Mouse (Mus musculus) adrenal gland, adult 8-10 months (tissue): ENCODE results near the gene Vps72. TPM values are rescaled to one million over a fixed set of nuclear protein-coding genes. Genes with fewer than 3 reads are reported as not detected.
"Not testable (repeated sequence)": the region's sequence is repeated elsewhere in the genome, so short reads cannot be mapped to it uniquely, and the experiment has no call there.

Experiments
- DNase-seq: peaks from one replicate; pipeline ENCODE4 v3.0.0; 2022
- total RNA-seq, 4 experiments: library from RNA; stranded (reverse); gene quantifications; 2 replicates each; pipeline ENCODE4 v1.2.4; 2022

The Vps72 gene
- total RNA-seq, result 10 to 100 TPM; 54.8 to 72.9 (median 63.4) TPM

GRCm38 (mm10) chr3:95110911-95111726, at the start of gene Vps72:
TSS of gene Vps72 (plus strand) at chr3:95111022.
- DNase-seq, result peak; percentile 87

- no peak for DNase-seq
These were observed 47.1 kb upstream of the Vps72 start for GRCm38 (mm10) chr3:95063741-95064140.

GRCm38 (mm10) chr3:95065553-95065952, 45.3 kb upstream of the Vps72 start:
- DNase-seq, result no peak

DNA sequence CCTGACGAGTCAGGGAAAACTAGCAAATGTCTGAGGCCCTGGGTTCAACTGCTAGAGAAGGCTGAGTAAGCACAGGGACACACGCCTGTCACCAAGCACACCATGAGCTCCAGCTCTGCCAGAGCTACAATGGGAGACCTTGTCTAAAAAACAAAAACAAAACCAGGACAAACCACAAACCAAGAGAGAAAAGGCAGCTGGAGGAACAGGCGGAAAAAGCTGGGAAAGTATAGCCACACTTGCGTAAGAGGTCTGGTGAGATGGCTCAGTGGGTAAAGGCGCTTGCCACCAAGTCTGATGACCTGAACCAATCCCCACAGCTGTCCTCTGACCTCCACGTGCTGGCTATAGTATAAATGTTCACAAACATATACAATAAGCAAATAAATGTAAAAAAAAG, 44.7 kb upstream of the Vps72 start:
- DNase-seq, result no peak

GRCm38 (mm10) chr3:95066570-95066969, 44.3 kb upstream of the Vps72 start:
- DNase-seq, result peak; percentile 77

DNA sequence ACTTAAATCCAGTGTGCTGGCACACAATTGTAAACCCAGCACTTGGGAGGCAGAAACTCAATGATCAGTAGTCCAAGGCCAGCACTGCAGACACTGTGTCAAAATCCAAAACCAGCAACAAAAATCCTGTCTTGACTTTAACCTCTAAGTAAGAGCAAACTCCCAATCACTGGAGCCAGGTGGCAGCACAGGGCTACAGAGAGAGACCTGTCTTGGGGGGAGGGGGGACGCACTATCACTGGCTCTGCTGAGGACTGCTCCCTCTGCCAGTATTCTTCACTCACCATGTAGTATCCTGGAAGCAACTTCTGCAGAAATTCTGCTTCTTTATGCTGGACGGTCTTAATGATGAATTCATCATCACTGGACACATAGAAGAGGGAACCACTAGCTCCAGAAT, 39.2 kb upstream of the Vps72 start:
- no peak for DNase-seq

- DNase-seq, result no peak
These were observed 22.8 kb upstream of the Vps72 start for GRCm38 (mm10) chr3:95088071-95088470.

- DNase-seq, result no peak
These were observed 10.0 kb upstream of the Vps72 start for GRCm38 (mm10) chr3:95100854-95101253.

DNA sequence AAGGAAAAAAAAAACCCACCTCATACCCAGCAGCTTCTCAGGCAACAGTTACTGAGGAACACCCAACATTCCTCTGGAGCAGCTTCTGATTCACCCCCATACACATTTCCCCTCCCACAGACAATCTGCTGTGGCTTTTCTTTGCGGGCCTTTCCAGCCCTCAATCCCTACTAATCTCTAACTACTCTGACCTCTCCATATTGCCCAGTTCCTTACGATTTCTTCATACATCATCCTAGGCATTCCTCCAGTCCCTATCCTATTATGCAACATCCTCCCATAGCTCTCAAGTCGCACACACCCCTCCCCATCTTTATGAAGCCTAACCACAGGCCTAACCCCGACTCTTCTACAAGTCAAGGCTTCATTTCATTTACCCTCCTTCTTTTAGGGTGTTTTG, 5.7 kb upstream of the Vps72 start:
- no peak for DNase-seq

- DNase-seq, result no peak
These were observed 5.1 kb upstream of the Vps72 start for GRCm38 (mm10) chr3:95105586-95106337.

DNA sequence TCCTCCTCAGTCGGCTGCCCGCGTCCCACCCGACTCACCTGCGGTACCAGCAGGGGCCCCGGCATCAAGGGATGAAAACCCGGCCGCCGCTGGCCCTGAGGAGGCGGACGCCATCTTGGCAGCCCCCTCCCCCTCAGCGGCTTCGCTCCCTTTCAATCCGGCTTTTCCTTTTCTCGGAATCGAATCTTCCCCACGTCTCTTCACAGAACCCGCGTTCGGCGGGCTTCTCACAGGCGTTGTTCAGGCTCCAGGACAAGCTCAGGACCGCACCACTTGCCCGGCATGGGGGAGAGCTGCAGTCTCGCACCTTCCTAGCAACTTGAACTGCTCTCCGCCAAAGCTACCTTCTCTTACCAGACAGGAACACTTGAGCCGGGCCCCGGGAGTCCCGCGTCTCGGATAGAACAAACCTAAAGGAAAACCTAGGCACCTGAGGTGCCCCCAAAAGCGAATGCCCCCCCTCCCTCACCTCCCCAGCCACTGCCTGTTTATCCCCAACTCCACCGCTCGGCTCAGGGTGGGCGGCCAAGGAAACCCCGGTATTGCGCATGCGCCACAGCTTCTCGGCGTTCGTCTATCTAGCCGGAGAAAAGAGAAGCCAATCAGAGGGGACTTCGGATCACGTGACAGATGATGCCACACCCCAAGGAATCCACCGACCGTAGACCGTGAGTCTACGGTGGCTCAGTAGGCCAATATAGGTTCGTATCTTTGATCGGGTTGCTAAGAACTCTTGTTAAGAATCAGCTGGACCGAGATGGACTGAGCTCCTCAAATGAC, 4.3 kb upstream of the Vps72 start, which contains the start of gene Pip5k1a:
Gene Pip5k1a (minus strand): TSS at position 593 of the 780 bp plus-strand sequence.
- DNase-seq, result peak; percentile 96

GRCm38 (mm10) chr3:95107308-95107707, 3.5 kb upstream of the Vps72 start:
- DNase-seq, result not testable (repeated sequence)

DNA sequence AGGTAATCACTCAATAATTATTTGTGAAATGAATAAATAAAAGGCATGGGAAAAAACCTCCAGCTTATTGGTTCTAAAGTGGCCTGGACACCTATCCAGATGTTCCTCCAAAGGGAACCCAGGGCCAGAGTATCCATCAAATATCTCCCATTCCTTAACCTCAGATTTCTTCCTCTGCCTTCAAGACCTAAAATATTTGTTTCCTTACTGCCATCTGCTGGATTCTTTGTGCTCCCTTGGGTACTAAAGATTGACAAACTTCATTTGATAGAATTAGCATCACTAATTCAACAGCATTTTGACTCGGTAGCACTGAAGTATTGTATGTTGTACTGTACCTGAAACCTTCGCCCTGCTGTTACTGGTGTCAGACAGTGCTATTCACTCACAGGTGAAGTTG, 2.9 kb upstream of the Vps72 start:
- DNase-seq, result no peak

- no peak for DNase-seq
These were observed 1.9 kb downstream of the Vps72 start for GRCm38 (mm10) chr3:95112760-95113159.

GRCm38 (mm10) chr3:95117751-95118150, 6.9 kb downstream of the Vps72 start:
- DNase-seq, result no peak

- DNase-seq, result no peak
These were observed 10.8 kb downstream of the Vps72 start for GRCm38 (mm10) chr3:95121580-95121979.

GRCm38 (mm10) chr3:95124246-95124645, 13.4 kb downstream of the Vps72 start, which contains the start of gene Tmod4:
TSS of gene Tmod4 (plus strand) at chr3:95124476.
- no peak for DNase-seq

- no peak for DNase-seq
These were observed 14.2 kb downstream of the Vps72 start for GRCm38 (mm10) chr3:95124972-95125371.

DNA sequence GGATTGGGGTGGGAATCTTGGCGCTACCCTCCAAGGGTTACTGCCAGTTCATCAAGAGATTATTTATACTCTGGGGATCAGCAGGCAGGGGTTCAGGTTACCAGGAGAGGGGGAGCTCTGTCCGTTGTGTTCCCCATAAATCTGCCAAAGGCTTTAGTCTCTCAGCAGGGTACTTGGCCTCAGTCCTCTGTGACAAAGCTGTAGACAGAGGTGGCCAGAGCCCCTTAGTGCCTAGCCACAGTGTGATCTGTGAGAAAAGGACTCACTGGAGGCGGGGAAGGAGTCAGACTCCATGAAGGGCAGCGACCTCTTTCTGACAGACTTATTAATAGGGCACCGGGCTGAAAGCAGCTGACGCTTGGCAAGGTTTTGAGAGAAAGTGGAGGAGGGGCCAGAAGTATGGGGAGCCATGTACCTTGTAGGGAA, 18.4 kb downstream of the Vps72 start:
- no peak for DNase-seq

GRCm38 (mm10) chr3:95130081-95130480, 19.3 kb downstream of the Vps72 start:
- DNase-seq, result no peak

DNA sequence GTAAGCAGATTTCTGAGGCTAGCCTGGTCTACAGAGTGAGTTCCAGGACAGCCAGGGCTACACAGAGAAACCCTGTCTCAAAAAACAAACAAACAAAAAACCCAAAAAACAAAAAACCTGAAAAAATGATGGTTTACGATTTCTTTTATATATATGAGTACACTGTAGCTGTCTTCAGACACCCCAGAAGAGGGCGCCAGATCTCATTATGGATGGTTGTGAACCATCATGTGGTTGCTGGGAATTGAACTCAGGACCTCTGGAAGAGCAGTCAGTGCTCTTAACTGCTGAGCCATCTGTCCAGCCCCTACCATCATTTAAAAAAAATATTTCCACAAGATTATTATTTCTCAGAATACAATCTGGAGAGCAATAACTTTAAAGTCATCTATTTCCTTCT, 21.6 kb downstream of the Vps72 start:
- not testable (repeated sequence) for DNase-seq

DNA sequence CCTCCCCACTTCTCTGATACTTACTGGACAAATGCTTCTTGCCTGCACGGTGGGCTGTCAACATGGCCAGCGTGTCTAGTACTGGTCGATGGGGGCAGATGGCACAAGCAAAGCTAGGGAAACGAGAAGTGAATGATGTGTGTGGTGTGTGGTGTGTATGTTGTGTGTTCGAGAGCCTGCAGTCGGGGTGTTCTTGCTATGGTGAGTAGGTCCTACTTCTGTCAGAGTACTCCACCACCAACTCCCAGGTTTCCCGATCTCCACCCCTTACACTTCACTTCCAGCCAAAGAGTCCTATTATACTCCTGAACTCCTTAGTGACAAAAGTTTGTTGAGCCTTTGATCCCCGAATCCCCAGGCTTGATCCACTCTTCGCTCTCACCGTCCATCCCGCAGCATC, 22.4 kb downstream of the Vps72 start:
- DNase-seq, result no peak

DNA sequence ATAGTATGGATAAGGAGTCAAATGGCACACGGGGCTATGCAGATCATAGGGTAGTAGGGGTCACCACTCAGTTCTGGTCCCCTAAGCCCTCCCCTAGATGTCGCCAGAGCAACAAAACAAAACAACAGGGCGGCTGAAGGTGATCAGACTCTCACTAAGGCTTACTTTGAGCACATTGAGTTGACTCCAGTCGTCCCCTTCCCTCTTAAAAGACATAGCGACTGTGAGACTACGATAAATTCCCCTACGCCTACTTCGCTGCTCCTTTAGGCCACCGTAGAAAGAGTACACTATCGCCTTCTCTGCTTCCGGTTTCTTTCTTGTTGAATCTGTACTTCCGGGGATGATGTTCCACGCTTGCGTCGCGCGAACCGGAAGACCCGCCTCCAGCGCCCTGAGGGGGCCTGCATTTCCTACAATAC, 22.9 kb downstream of the Vps72 start, which contains the start of the genes Scnm1 and Lysmd1:
Gene Scnm1 (minus strand): TSS at position 332 of the 422 bp plus-strand sequence.
Gene Lysmd1 (plus strand): TSS at position 409 of the 422 bp plus-strand sequence.
- DNase-seq, result peak; percentile 93
